Mouse (Mus musculus) forebrain, embryonic 13.5 days (tissue): ENCODE data around the gene Ankrd23. TPM values are rescaled to one million over a fixed set of nuclear protein-coding genes. Genes with fewer than 3 reads are reported as not detected.

Experiments used
- ATAC-seq: fragments of 200-750 bp; cut with Nextera tagmentation; 2 replicates; pipeline ENCODE4 v1.8.0; 2017
- H3K27ac ChIP-seq: fragments of 300-500 bp; sonication (generic); 2 replicates; pipeline ENCODE4 v1.5.1; 2015; ENCODE audit warnings: inconsistent platforms, mild to moderate bottlenecking, moderate library complexity
- H3K27me3 ChIP-seq: fragments of 300-500 bp; sonication (generic); 2 replicates; pipeline ENCODE4 v1.6.1; 2015; ENCODE audit warnings: mild to moderate bottlenecking, inconsistent platforms
- H3K36me3 ChIP-seq: fragments of 300-500 bp; sonication (generic); 2 replicates; pipeline ENCODE4 v1.6.1; 2015; ENCODE audit warnings: mild to moderate bottlenecking, inconsistent platforms; ENCODE audit not compliant: poor library complexity, severe bottlenecking
- H3K4me1 ChIP-seq: fragments of 300-500 bp; sonication (generic); 2 replicates; pipeline ENCODE4 v1.6.1; 2015; ENCODE audit warnings: inconsistent platforms
- H3K4me2 ChIP-seq: fragments of 300-500 bp; sonication (generic); 2 replicates; pipeline ENCODE4 v1.6.1; 2015; ENCODE audit warnings: inconsistent platforms, mild to moderate bottlenecking, moderate library complexity
- H3K4me3 ChIP-seq: fragments of 300-500 bp; sonication (generic); 2 replicates; pipeline ENCODE4 v1.5.1; 2015; ENCODE audit warnings: mild to moderate bottlenecking, inconsistent platforms
- H3K9ac ChIP-seq: fragments of 300-500 bp; sonication (generic); 2 replicates; pipeline ENCODE4 v1.6.1; 2015; ENCODE audit warnings: mild to moderate bottlenecking, inconsistent platforms
- H3K9me3 ChIP-seq: fragments of 300-500 bp; sonication (generic); replicated peaks from 2 replicates; pipeline ENCODE4 v1.6.1; 2016; ENCODE audit warnings: inconsistent platforms
- WGBS: fragments of 180-500 bp; shearing (Covaris S2); methylation state at CpG from one replicate; pipeline ENCODE4 v1.1.7; 2015; 5-methylcytosine and 5-hydroxymethylcytosine counted together
- polyA plus RNA-seq: library from polyadenylated mRNA; unstranded; fragments of >200 nt; fragmentation: Nextera tagmentation; extraction: Ambion mirVana; gene quantifications from 2 replicates; pipeline ENCODE4 v1.2.1, GENCODE M21; 2015

Ankrd23 gene
- polyA plus RNA-seq, 1 experiment from 2014 or later: 12.3 TPM

DNA sequence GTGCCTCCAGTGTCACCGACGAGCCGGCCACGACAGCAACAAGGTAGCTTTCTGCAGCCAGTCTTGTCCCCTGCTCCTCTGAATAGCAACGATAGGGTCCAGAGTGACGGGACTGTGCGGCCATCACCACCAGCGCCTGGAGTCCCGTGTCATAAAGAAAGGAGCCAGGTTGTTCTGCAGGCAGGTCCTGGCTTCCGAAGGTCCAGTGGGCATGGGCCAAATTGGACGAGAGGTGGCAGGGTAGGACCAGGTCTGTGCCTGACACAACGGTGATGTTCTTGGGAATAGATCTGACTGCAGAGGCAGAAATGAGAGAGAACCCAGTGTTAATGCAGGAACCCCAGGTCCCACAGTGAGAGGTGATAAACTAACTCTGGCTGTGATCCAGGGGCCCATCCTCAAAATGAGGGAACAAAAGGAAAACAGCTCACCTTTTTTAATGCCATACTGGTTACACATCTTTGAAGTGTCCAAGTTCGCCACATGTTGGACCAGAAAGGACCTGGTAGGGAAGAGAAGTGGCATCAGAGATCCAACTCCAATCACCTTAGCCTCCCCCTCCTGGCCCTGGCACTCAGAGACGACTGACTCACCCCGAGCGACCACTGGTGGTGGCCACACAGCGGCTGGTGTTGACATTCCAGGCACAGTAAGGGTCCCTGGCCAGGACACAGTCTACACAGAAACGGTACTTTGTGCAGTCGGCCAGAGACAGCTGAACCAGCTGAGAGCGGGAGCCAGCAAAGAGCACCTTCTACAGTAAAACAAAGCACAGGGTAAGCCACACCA is 13.6 kb upstream of the Ankrd23 start:
- ATAC-seq: no peak
- no peaks in the 10 kb centered on the region for H3K27me3 ChIP-seq
- H3K4me1 ChIP-seq: peaks cover 55% of the 10 kb centered on the region
- H3K4me2 ChIP-seq: no peak overlapping the region
- no peak overlapping the region for H3K9ac ChIP-seq
- WGBS: 79% methylated on average over 20 of the region's 20 CpGs
- H3K36me3 ChIP-seq: peaks cover 74% of the 10 kb centered on the region
- no peaks in the 10 kb centered on the region for H3K9me3 ChIP-seq
- H3K27ac ChIP-seq: no peak overlapping the region
- H3K4me3 ChIP-seq: no peak overlapping the region

DNA sequence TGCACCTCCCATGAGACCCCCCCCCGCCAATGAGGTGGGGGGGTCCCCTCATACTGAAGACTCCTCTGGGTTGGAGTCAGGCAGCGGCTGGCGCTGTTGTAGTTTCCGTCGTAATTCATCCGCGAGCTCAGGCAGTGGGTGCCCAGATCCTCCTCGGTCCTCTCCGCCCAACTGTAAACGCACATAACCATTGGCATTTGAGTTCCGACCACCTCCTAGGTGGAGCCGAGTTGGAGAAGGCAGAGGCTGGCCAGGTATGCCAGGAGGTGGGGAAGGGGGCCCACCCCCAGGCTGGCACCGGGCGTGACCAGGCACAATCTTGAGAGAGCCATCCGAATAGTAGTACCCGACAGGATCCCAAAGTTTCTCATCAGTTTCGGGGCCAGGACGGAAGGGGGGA is 12.8 kb upstream of the Ankrd23 start:
- Histone ChIP-seq H3K4me1 (peaks cover 47% of the 10 kb centered on the region), H3K4me3 (no peak overlapping the region)

DNA sequence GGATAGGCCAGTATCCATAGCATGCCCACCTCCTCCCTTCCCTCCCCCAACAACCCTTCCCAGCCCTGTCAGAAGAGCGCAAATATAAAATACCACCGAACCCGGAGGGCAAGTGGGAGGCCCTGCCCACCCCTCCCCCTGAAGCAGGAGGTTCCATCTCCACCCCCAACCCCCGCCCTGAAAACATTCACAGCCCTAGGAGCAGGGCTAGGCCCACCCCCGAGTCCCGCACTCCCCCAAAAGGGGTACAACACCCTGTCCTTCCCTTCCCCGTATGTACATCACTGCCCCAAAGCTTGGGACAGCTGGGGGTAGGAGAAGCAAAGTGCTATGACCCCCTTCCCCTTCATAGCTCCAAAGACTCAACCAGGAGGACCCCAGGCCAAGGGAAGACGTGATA is 12.1 kb upstream of the Ankrd23 start:
- Histone ChIP-seq H3K9me3 (no peaks in the 10 kb centered on the region), H3K27me3 (no peaks in the 10 kb centered on the region), H3K36me3 (peaks cover 59% of the 10 kb centered on the region), H3K4me3 (no peak overlapping the region), H3K9ac (no peak overlapping the region), H3K4me1 (peaks cover 40% of the 10 kb centered on the region), H3K4me2 (no peak overlapping the region), H3K27ac (0 out of 2 replicates have a peak overlapping the region, but pooled peaks have one; percentile 16)
- no peak for ATAC-seq
- 63% methylated on average over 8 of the region's 8 CpGs for WGBS

More for the DNA sequence above, 12.8 kb upstream of the Ankrd23 start:
- H3K4me2 ChIP-seq: no peak overlapping the region
- no peak overlapping the region for H3K27ac ChIP-seq
- H3K9me3 ChIP-seq: no peaks in the 10 kb centered on the region
- H3K27me3 ChIP-seq: no peaks in the 10 kb centered on the region
- peaks cover 66% of the 10 kb centered on the region for H3K36me3 ChIP-seq
- H3K9ac ChIP-seq: no peak overlapping the region
- 90% methylated on average over 18 of the region's 18 CpGs for WGBS
- ATAC-seq: no peak

DNA sequence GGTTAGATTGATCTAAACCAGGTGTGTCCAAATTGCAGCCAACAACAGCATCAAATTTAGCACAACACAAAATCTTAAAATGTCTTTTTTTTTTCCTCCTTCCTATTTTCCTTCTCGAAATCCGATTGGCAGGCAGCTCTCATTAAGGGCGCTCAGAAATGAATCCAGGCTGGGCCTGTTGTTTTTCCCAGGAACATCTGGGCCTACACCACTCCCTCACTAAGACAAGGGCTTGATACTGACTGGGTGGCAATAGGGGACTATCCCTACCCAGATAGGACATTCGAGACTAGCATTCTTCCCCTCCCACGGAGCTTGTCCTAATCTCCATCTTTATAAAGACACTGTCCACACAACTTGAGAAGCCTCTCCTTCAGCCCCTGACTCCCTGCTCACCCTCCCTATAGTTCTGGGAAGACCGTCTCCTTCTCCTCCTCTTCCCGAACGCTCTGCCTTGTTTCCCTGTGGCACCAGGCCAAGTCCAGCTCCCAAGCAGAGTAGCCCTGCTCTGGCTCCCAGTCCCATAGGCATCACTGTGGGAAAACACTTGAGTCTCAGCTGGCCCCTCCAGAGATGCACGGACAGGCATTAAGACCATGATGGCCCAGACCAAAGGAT is 11.4 kb upstream of the Ankrd23 start:
- no peaks in the 10 kb centered on the region for H3K9me3 ChIP-seq
- no peak overlapping the region for H3K4me2 ChIP-seq
- H3K4me3 ChIP-seq: no peak overlapping the region
- 22% methylated on average over 9 of the region's 9 CpGs for WGBS
- peaks cover 38% of the 10 kb centered on the region for H3K4me1 ChIP-seq
- H3K27ac ChIP-seq: peak overlapping the region; percentile 49
- ATAC-seq: no peak
- peak overlapping the region; percentile 52 for H3K9ac ChIP-seq
- H3K27me3 ChIP-seq: no peaks in the 10 kb centered on the region
- H3K36me3 ChIP-seq: peaks cover 52% of the 10 kb centered on the region

DNA sequence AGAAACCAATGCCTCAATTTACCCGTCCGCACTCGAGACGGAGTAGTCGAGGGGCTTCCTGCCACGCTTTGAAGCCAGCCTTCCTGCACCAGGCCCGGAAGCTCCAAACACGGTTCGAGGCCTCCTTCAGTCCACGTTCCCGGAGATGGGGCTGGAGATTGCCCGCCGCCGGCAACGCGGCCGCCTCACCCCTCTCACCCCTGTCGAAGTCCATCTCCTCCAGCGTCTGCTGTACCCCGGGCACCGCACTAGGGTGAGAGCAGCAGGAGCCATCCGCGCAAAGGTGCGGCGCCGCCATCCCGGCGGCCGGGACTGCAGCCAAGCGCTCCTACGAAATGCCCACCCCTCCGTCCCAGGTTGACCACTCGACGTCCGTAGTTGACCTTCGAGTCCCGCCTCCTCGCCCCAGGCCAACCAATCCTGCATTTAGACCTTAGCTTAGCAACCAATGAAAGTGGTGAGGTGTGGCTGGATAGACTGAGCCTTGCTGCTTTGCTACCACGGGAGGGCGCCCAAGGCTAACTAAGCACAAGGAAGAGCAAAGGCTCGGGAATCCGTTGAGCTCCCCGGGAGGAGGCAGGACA is 10.3 kb upstream of the Ankrd23 start, which contains the start of gene Ankrd39:
TSS of gene Ankrd39 (minus strand) at position 558 of the 584 bp plus-strand sequence.
- ATAC-seq: peak; percentile 98
- under 1% methylated on average over 43 of the region's 43 CpGs for WGBS
- H3K4me1 ChIP-seq: peaks cover 35% of the 10 kb centered on the region
- peak within 1 kb of the TSS; percentile 49 for H3K27ac ChIP-seq
- H3K36me3 ChIP-seq: peaks cover 46% of the 10 kb centered on the region
- H3K4me2 ChIP-seq: peak within 1 kb of the TSS; percentile 76
- H3K4me3 ChIP-seq: peak within 1 kb of the TSS; percentile 63
- H3K27me3 ChIP-seq: no peaks in the 10 kb centered on the region
- H3K9ac ChIP-seq: peak within 1 kb of the TSS; percentile 81
- no peaks in the 10 kb centered on the region for H3K9me3 ChIP-seq

DNA sequence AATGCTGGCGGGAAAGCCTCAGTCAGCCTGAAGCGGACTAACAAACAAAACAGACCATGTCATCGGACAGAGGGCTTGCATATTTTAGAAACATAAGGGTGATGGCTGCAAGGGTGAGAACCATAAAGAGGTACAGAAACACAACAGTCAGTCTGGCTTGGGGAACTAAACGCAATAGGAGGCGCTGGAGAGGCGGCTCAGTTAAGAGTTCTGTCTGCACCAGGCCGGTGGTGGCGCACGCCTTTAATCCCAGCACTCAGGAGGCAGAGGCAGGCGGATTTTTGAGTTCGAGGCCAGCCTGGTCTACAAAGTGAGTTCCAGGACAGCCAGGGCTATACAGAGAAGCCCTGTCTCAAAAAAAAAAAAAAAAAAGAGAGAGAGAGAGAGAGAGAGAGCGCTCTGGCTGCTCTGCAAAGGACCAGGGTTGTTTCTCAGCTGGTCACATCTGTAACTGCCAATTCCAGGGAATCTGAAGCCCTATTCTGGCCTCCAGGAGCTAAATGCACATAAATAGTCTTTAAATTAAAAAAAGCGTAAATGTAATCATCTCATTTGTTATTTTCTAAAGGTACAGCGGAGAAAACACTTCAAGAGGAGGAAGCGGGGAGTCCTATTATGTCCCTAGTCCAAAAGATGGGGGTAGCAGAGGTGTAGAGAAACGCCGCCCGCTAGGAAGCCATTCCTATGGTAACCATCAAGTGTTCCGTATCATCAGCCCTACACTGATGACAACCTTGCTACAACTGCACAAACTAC is 9.3 kb upstream of the Ankrd23 start:
- H3K36me3 ChIP-seq: peaks cover 45% of the 10 kb centered on the region
- peak overlapping the region; percentile 81; the same call in 1 of the 2 replicates for H3K9ac ChIP-seq
- WGBS: 69% methylated on average over 19 of the region's 19 CpGs
- peak overlapping the region; percentile 63 for H3K4me3 ChIP-seq
- H3K27me3 ChIP-seq: no peaks in the 10 kb centered on the region
- H3K9me3 ChIP-seq: no peaks in the 10 kb centered on the region
- H3K4me1 ChIP-seq: peaks cover 31% of the 10 kb centered on the region
- ATAC-seq: no peak
- H3K4me2 ChIP-seq: peak overlapping the region; percentile 76
- no peak overlapping the region for H3K27ac ChIP-seq

DNA sequence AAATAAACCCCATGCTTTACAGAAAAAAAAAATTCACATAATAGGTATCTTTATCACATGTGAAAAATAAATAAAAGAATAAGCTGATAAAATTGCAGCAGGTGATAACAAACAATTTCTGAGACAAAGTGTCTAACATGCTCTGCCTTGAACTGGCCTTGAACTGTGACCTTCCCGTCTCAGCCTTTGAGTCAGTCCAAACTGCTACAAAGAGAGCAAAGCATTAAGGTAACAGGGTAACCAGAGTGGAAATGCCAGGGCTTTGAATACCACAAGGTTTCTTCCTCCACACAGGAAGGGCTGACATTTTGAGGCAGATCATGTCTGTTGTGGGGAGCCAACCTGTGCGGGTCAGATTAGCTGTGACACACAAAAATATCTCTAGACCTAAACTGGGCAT is 8.7 kb upstream of the Ankrd23 start:
- Histone ChIP-seq H3K9ac (no peak overlapping the region), H3K36me3 (peaks cover 44% of the 10 kb centered on the region), H3K27ac (no peak overlapping the region), H3K9me3 (no peaks in the 10 kb centered on the region), H3K4me1 (peaks cover 31% of the 10 kb centered on the region), H3K4me3 (no peak overlapping the region), H3K4me2 (no peak overlapping the region), H3K27me3 (no peaks in the 10 kb centered on the region)
- no peak for ATAC-seq
- WGBS: 87% methylated on average over 2 of the region's 2 CpGs

DNA sequence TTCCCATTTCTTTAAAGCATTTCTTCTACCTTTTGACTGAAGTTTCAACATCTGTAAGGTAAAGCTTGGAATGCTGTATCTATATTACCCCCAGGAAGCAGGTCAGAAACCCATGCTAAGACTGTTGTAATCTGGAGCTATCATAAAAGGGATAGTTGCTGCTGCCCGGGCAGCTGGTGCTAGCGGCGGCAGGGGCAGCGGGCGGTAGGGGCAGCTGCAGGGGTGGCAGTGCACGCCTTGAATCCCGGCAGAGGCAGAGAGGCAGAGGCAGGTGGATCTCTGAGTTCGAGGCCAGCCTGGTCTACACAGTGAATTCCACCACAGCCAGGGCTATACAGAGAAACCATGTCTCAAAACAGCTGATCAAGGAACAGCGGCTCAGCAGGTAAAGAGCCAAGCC is 6.2 kb upstream of the Ankrd23 start:
- Histone ChIP-seq H3K4me2 (no peak overlapping the region), H3K27me3 (no peaks in the 10 kb centered on the region), H3K4me3 (no peak overlapping the region), H3K9me3 (no peaks in the 10 kb centered on the region), H3K27ac (no peak overlapping the region), H3K9ac (no peak overlapping the region), H3K4me1 (peaks cover 14% of the 10 kb centered on the region), H3K36me3 (peaks cover 39% of the 10 kb centered on the region)
- WGBS: 96% methylated on average over 9 of the region's 9 CpGs
- ATAC-seq: no peak

DNA sequence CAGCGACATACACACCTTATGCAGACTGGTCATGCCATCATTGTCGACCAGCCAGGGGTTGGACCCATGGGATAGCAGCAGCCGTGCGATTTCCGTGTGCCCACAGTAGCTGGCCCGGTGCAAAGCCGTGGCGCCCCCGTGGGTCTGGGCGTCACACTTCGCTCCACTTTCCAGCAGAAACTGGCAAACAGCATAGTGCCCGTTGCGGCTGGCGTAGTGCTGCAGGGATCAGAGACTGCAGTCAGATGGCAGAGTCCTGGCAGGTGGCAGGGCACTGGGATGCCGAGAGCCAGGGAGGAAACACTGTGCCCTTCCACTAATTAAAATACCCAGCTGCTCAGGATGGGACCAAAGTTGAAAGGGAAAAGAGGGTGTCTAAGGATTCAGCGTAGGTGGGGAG is 5.2 kb upstream of the Ankrd23 start:
- H3K4me2 ChIP-seq: no peak overlapping the region
- H3K4me1 ChIP-seq: peaks cover 12% of the 10 kb centered on the region
- no peaks in the 10 kb centered on the region for H3K27me3 ChIP-seq
- ATAC-seq: no peak
- no peak overlapping the region for H3K27ac ChIP-seq
- peaks cover 38% of the 10 kb centered on the region for H3K36me3 ChIP-seq
- H3K4me3 ChIP-seq: no peak overlapping the region
- no peaks in the 10 kb centered on the region for H3K9me3 ChIP-seq
- WGBS: 92% methylated on average over 16 of the region's 16 CpGs
- H3K9ac ChIP-seq: no peak overlapping the region

DNA sequence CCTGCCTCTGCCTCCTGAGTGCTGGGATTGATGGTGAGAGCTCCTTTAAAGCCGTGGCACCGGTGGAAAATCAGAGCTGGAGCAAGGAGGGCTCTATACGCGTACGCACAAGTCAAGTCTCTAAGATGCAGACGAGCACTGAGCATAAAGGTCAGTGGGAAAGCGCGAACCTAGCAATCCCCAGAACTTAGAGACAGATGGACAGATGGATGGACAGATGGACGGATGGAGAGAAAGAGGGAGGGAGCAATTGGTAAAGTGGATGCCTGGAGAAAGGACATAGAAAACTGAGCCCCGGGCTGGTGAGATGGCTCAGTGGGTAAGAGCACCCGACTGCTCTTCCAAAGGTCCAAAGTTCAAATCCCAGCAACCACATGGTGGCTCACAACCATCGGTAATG is 4.1 kb upstream of the Ankrd23 start:
- WGBS: 93% methylated on average over 12 of the region's 12 CpGs
- ATAC-seq: no peak

DNA sequence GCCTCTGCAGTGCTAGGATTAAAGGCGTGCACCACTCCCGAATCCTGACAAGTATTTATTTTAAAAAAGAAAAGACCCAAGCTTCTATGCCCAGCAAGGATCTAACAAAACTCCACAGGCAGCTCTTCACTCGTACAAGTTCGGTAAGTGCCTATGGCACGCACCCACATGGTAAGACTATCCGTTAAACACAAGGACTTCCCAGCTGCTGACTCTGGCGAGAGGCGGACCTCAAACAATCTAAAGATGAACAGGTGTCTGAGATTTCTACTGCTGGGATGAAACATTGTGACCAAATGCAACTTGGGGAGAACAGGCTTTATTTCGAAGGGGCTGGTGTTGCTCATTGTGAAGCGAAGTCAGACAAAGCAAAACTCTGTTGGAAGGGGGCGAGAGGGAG is 3.4 kb upstream of the Ankrd23 start:
- H3K9ac ChIP-seq: no peak overlapping the region
- no peak overlapping the region for H3K27ac ChIP-seq
- no peak overlapping the region for H3K4me3 ChIP-seq
- H3K4me1 ChIP-seq: peaks cover 5% of the 10 kb centered on the region
- no peaks in the 10 kb centered on the region for H3K9me3 ChIP-seq
- no peaks in the 10 kb centered on the region for H3K27me3 ChIP-seq
- no peak overlapping the region for H3K4me2 ChIP-seq
- 89% methylated on average over 11 of the region's 11 CpGs for WGBS
- no peak for ATAC-seq
- peaks cover 38% of the 10 kb centered on the region for H3K36me3 ChIP-seq

More for the DNA sequence above, 4.1 kb upstream of the Ankrd23 start:
- Histone ChIP-seq H3K27ac (no peak overlapping the region), H3K27me3 (no peaks in the 10 kb centered on the region), H3K4me2 (no peak overlapping the region), H3K9ac (no peak overlapping the region), H3K36me3 (peaks cover 38% of the 10 kb centered on the region), H3K4me3 (no peak overlapping the region), H3K9me3 (no peaks in the 10 kb centered on the region), H3K4me1 (peaks cover 5% of the 10 kb centered on the region)

DNA sequence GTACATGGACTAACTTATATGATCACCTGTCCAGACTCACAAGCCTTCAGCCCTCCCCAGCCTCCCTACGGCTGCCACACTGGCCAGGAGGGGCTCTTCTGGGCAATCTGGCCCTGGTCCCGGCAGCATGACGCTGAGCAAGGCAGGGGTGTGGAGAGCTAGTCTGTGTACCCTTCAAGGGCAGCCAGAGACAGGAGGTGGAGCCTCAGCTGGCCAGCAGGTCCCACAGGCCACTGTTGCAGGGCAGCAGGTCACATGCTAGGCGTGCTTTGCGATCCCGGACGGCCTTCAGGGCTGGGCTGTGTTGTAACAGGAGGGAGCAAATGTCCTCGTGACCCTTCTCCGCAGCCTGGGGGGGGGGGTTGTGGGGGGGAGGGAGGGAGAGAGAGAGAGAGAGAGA is 2.5 kb upstream of the Ankrd23 start, which contains the start of gene Gm42417:
TSS of gene Gm42417 (minus strand) at position 244 of the 400 bp plus-strand sequence.
- Histone ChIP-seq H3K4me2 (no peak within 1 kb of the TSS), H3K9ac (no peak within 1 kb of the TSS), H3K9me3 (no peaks in the 10 kb centered on the region), H3K27me3 (no peaks in the 10 kb centered on the region), H3K27ac (no peak within 1 kb of the TSS), H3K4me1 (peaks cover 5% of the 10 kb centered on the region), H3K36me3 (peaks cover 38% of the 10 kb centered on the region), H3K4me3 (no peak within 1 kb of the TSS)
- 77% methylated on average over 9 of the region's 9 CpGs for WGBS
- no peak for ATAC-seq
